Mouse (Mus musculus) lung, embryonic 14.5 days (tissue): Measurements from ENCODE around the gene Wbp2. TPM values are rescaled to one million over a fixed set of nuclear protein-coding genes. Genes with fewer than 3 reads are reported as not detected.
A peak's percentile ranks its signal among the peaks of the same experiment; 100 is the strongest.

Experiments used
- ATAC-seq: fragments of 200-750 bp; cut with Nextera tagmentation; 2 replicates; pipeline ENCODE4 v1.8.0; 2017; ENCODE audit warnings: mild to moderate bottlenecking, moderate TSS enrichment, moderate library complexity; ENCODE audit not compliant: insufficient read depth
- DNase-seq: peaks from one replicate; pipeline ENCODE4 v3.0.0-alpha.2; 2015
- H3K27ac ChIP-seq: fragments of 300-500 bp; sonication (generic); 2 replicates; pipeline ENCODE4 v1.5.1; 2014; ENCODE audit warnings: low read depth, mild to moderate bottlenecking, moderate library complexity
- H3K27me3 ChIP-seq: fragments of 300-500 bp; sonication (generic); 2 replicates; pipeline ENCODE4 v1.6.1; 2014; ENCODE audit warnings: low read length, control low read depth; ENCODE audit not compliant: insufficient read depth
- H3K36me3 ChIP-seq: fragments of 300-500 bp; sonication (generic); 2 replicates; pipeline ENCODE4 v1.6.1; 2014; ENCODE audit warnings: control low read depth; ENCODE audit not compliant: insufficient read depth
- H3K4me1 ChIP-seq: fragments of 300-500 bp; sonication (generic); 2 replicates; pipeline ENCODE4 v1.6.1; 2014; ENCODE audit warnings: antibody characterized with exemption, control low read depth; ENCODE audit not compliant: insufficient read depth
- H3K4me2 ChIP-seq: fragments of 300-500 bp; sonication (generic); 2 replicates; pipeline ENCODE4 v1.6.1; 2014; ENCODE audit warnings: mild to moderate bottlenecking
- H3K4me3 ChIP-seq: fragments of 300-500 bp; sonication (generic); 2 replicates; pipeline ENCODE4 v1.5.1; 2014; ENCODE audit warnings: low read depth, low read length
- H3K9ac ChIP-seq: fragments of 300-500 bp; sonication (generic); 2 replicates; pipeline ENCODE4 v1.6.1; 2014
- H3K9me3 ChIP-seq: fragments of 300-500 bp; sonication (generic); 2 replicates; pipeline ENCODE4 v1.6.1; 2016; ENCODE audit warnings: low read depth, low read length, control low read depth
- CTCF ChIP-seq: IDR thresholded peaks from 2 replicates; pipeline ENCODE4 v1.5.1; 2016; ENCODE audit warnings: antibody characterized with exemption, low read depth
- WGBS: fragments of 180-500 bp; shearing (Covaris S2); extraction: QIAGEN DNeasy Blood & Tissue Kit; methylation state at CpG from one replicate; pipeline ENCODE4 v1.1.7; 2014; 5-methylcytosine and 5-hydroxymethylcytosine counted together
- polyA plus RNA-seq: library from polyadenylated mRNA; unstranded; fragments of >200 nt; fragmentation: Nextera tagmentation; extraction: Ambion mirVana; gene quantifications from 2 replicates; pipeline ENCODE4 v1.2.1, GENCODE M21; 2014

The Wbp2 gene
- polyA plus RNA-seq, 1 experiment from 2014 or later: 69.8 TPM

DNA sequence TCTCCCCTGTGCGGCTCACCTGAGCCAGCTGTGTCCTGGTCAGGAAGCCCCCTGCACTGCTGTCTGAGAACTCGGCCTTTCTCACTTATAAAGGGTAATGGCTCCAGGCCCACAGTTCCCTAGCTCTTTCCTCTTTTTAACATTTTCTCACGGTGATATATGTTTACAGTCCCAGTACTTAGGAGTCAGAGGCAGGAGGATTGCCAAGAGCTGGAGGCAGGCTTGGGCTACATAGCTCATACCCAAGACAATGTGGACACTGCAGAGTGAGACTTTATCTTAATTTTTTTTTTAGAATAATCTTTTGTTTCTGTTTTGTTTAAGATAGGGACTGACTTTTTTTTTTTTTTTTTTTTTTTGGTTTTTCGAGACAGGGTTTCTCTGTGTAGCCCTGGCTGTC lies 15.7 kb upstream of the Wbp2 start:
- 44% methylated on average over 3 of the region's 4 CpGs for WGBS
- H3K27me3 ChIP-seq: peaks cover 9% of the 10 kb centered on the region
- H3K4me1 ChIP-seq: peaks cover 42% of the 10 kb centered on the region
- ATAC-seq: no peak
- H3K4me2 ChIP-seq: peak overlapping the region; percentile 32; the same call in 1 of the 2 replicates
- H3K9ac ChIP-seq: peak overlapping the region; percentile 42; the same call in 1 of the 2 replicates
- H3K36me3 ChIP-seq: no peaks in the 10 kb centered on the region
- H3K4me3 ChIP-seq: no peak overlapping the region
- no peak for TF ChIP-seq CTCF
- peak overlapping the region; percentile 91 for H3K27ac ChIP-seq
- H3K9me3 ChIP-seq: no peaks in the 10 kb centered on the region
- DNase-seq: no peak

DNA sequence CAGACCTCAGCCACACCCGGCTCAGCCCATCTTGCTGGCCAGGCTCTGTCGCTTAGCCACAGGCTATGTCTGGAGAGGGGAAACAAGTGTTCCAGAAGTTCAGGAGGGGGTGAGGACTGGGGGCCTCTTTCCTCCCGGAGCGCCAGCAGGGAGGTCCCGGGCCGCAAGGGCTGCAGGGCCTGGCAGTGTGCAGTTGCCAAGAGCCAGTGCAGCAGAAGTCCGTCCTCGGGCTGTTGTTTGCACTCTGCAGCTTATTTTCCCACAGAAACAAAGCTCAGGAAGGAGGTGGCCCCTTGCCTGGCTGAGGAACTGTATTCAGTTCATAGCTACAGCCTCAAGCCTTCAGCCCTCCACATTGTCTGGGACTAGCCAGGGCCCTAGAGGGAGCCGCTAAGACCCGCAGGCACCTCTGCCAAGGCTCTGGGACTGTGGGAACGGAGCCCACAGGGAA lies 15.2 kb upstream of the Wbp2 start:
- peaks cover 41% of the 10 kb centered on the region for H3K4me1 ChIP-seq
- no peaks in the 10 kb centered on the region for H3K9me3 ChIP-seq
- H3K27ac ChIP-seq: peak overlapping the region; percentile 91
- H3K36me3 ChIP-seq: no peaks in the 10 kb centered on the region
- H3K4me2 ChIP-seq: peak overlapping the region; percentile 32; the same call in 1 of the 2 replicates
- H3K9ac ChIP-seq: peak overlapping the region; percentile 42; the same call in 1 of the 2 replicates
- peaks cover 4% of the 10 kb centered on the region for H3K27me3 ChIP-seq
- no peak for TF ChIP-seq CTCF
- DNase-seq (peak; percentile 67), ATAC-seq (peak; percentile 45)
- no peak overlapping the region for H3K4me3 ChIP-seq
- 30% methylated on average over 11 of the region's 11 CpGs for WGBS

DNA sequence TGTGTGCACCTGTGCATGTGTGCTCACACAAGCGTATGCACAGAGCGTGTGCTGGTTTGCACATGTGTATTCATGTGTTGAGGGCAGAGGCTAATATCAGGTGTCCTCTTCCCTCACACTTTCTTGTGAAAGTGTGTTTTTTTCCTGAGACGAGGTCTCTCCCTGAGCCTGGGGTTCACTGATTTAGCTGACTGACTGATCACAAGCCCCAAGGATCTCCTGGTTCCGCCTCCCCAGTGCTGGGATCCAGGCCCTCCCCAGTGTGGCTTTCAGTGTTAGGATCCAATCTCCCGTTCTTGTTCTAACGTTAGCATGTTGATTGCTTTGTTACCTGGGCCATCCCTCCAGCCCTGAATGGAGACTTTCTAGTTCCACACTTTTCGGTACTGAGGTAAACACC lies 14.0 kb upstream of the Wbp2 start:
- 76% methylated on average over 7 of the region's 7 CpGs for WGBS

DNA sequence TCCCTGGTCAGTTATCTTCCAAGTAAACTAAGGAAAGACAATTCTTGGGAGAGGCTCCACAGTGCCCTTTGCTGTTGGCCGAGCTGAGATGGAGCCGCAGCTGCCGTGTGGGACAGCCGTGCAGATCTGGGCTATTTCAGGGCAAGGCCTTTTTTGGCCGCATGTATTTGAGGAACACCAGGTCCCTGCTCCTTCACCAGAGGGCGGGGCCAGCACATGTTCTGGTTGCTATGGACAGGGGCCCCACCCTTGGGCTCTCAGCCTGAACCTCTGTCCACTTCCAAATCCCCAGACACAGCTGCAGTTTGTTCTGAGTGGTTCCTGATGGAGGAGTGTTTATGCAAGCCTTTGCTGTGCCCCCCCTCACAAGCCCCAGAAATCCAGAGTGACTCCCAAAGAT lies 13.6 kb upstream of the Wbp2 start:
- no peak for TF ChIP-seq CTCF
- peaks cover 29% of the 10 kb centered on the region for H3K4me1 ChIP-seq
- no peak overlapping the region for H3K4me2 ChIP-seq

More for the DNA sequence above, 14.0 kb upstream of the Wbp2 start:
- ATAC-seq (no peak), DNase-seq (no peak)
- H3K4me2 ChIP-seq: no peak overlapping the region
- H3K9me3 ChIP-seq: no peaks in the 10 kb centered on the region
- H3K4me1 ChIP-seq: peaks cover 30% of the 10 kb centered on the region
- H3K36me3 ChIP-seq: no peaks in the 10 kb centered on the region
- peak overlapping the region; percentile 91; the same call in 1 of the 2 replicates for H3K27ac ChIP-seq
- no peaks in the 10 kb centered on the region for H3K27me3 ChIP-seq
- no peak overlapping the region for H3K9ac ChIP-seq
- H3K4me3 ChIP-seq: no peak overlapping the region
- TF ChIP-seq CTCF: no peak

DNA sequence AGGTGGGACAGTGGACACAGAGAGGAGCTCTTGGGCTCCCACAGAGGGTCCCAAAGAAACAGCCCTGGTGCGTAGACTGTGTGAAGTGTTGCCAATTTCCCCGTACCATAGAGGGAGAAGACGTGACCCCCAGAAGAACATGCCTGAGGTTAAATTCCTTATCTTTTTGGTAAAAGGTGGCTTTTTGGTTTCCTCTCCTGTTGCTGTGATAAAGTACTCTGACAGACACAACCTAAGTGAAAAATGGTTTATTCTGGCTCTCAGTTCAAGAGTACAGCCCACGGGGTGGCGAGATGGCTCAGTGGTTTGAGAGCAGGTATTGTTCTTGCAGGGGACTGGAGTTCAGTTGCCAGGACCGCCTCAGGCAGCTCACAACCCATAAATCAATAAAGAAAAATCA lies 12.7 kb upstream of the Wbp2 start:
- peak overlapping the region; percentile 46; the same call in 1 of the 2 replicates for H3K27ac ChIP-seq
- no peak for TF ChIP-seq CTCF
- H3K36me3 ChIP-seq: no peaks in the 10 kb centered on the region
- no peak for ATAC-seq
- 87% methylated on average over 6 of the region's 6 CpGs for WGBS
- no peaks in the 10 kb centered on the region for H3K27me3 ChIP-seq
- no peak overlapping the region for H3K9ac ChIP-seq
- H3K4me1 ChIP-seq: peaks cover 27% of the 10 kb centered on the region
- no peak for DNase-seq
- no peak overlapping the region for H3K4me2 ChIP-seq
- H3K4me3 ChIP-seq: no peak overlapping the region
- no peaks in the 10 kb centered on the region for H3K9me3 ChIP-seq

More for the DNA sequence above, 13.6 kb upstream of the Wbp2 start:
- ATAC-seq (no peak), DNase-seq (no peak)
- WGBS: 56% methylated on average over 6 of the region's 6 CpGs
- Histone ChIP-seq H3K27ac (peak overlapping the region; percentile 12; the same call in 1 of the 2 replicates), H3K36me3 (no peaks in the 10 kb centered on the region), H3K9me3 (no peaks in the 10 kb centered on the region), H3K9ac (no peak overlapping the region), H3K4me3 (no peak overlapping the region), H3K27me3 (no peaks in the 10 kb centered on the region)

DNA sequence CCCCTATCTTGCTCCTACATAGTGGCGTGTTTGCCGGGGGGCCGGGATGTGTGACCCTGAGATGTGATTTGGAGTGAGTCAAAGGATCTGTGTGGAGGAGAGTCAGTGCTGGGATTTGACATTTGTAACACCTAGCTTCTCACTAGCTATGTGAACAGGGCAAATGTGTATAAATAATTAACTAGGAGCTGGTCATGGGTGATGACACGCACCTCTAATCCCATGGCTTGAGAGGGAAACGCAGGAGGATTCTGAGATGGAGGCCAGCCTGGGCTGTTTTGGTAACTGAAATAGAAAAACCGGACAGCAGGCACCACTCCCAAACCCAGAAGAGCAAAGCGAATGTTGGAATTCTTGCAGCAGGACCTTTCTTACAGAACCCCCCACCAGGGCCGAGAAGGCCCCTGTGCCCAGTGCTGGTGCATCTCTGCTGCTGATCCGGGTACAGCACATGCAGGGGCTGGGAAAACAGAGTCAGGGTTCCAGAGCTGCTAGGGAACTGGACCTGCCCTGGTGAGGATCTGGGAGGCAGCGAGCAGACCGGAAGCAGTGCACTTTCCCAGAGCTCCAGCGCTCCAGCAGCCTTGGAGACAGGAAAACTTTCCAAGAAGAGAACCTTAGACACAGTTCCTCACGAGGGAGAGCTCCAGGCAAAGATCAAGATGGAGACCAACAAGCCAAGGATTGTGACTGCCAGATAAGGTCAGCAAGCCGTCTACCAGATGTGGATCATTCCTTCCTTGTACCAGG lies 12.1 kb upstream of the Wbp2 start:
- no peak for ATAC-seq

DNA sequence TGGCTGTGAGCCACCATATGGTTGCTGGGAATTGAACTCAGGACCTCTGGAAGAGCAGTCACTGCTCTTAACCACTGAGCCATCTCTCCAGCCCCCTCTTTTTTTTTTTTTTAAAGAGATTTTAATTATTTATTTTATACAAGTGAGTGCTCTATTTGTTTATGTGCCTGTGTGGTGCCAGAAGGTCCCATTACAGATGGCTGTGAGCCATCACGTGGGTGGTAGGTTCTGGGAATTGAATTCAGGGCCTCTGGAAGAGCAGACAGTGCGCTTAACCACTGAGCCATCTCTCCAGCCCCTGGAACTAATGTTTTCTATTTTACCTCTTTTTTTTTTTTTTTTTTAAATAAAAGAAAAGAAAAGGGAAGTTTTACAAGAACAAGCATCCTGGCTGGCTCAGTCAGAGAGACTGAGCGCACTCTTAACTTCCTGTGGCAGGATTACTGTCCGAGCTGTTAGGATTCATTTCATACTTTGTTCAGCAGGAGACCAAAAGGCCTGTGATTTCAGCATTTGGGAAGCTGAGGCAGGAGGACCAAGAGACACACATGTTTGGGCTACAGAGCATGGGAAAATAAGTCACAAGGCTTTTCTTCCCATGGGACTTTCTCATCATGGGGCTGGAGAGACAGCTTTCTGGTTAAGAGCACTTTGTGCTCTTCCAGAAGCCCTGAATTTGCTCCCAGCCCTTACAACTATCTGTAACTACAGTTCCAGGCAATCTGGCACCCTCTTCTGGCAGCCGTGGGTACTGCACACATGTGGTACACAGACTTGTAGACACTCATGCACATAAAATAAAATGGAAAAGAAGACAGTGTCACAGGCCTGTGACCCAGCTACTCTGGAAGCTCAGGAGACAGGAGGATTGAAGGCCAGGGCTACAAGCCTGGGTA lies 9.7 kb upstream of the Wbp2 start:
- 84% methylated on average over 5 of the region's 5 CpGs for WGBS
- no peaks in the 10 kb centered on the region for H3K9me3 ChIP-seq
- H3K4me3 ChIP-seq: no peak overlapping the region
- H3K27me3 ChIP-seq: no peaks in the 10 kb centered on the region
- H3K9ac ChIP-seq: no peak overlapping the region
- H3K4me2 ChIP-seq: no peak overlapping the region
- peak; percentile 56 for TF ChIP-seq CTCF
- peaks cover 9% of the 10 kb centered on the region for H3K4me1 ChIP-seq
- H3K27ac ChIP-seq: no peak overlapping the region
- DNase-seq: peak; percentile 49
- H3K36me3 ChIP-seq: no peaks in the 10 kb centered on the region
- ATAC-seq: no peak

More for the DNA sequence above, 12.1 kb upstream of the Wbp2 start:
- no peaks in the 10 kb centered on the region for H3K36me3 ChIP-seq
- no peaks in the 10 kb centered on the region for H3K27me3 ChIP-seq
- H3K4me3 ChIP-seq: no peak overlapping the region
- peaks cover 22% of the 10 kb centered on the region for H3K4me1 ChIP-seq
- TF ChIP-seq CTCF: no peak
- WGBS: 58% methylated on average over 14 of the region's 14 CpGs
- no peak overlapping the region for H3K9ac ChIP-seq
- DNase-seq: no peak
- H3K27ac ChIP-seq: peak overlapping the region; percentile 46; the same call in 1 of the 2 replicates
- no peak overlapping the region for H3K4me2 ChIP-seq
- H3K9me3 ChIP-seq: no peaks in the 10 kb centered on the region
